In the genomic region with DNA sequence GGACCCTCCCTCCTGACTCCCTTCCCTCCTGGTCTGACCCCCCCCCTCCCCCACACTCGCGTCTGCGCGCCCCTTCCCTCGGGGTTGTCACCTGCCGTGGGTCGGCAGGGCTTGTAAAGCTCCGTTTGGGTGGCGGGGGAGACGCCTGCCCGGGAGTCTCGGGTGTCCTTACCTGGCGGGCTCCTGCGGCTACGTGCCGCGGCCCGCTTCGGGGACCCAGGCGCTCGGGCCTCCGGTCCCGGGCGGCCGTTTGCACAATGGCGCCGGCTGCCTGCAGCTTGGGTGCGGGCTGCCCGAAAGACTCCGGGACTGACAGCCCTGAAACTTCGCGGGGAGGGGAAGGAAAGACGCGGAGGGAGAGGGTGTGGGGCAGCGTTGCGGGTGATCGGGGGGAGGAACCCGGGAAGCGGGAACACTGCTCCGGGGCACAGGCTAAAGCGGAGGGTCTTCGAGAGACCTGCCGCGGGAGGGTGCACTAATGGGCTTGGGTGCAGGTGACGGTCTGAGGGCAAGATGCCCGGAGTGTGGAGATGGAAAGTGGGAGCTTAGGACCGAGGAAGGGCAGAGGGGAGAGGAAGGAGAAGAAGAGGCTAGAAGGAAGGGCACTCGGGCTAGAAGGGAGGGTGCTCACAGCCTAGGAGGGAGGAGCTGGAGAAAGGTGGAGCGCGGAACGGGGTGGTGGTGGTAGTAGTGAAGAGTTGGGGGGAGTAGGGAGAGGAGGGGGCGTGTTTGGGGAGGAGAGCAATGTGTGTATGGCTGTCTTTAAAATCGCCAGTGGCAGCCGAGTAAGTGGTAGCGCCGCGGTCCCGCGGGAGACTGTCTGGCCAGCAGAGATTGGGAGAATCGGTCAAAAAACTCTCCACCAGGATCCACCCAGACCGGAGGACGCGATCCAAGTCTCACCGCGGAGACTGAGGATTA, we compare ENCODE assay signal across 8 mouse cellular contexts. TPM values are rescaled to one million over a fixed set of nuclear protein-coding genes. Genes with fewer than 3 reads are reported as not detected.
DNase-seq lines count a peak whose midpoint lies in the region; ATAC-seq and TF ChIP-seq lines count a peak whose summit lies in the region.

A gene (minus strand): TSS at position 645 of the 921 bp plus-strand sequence.

- peaks cover 18 to 61% of the 10 kb centered on the region in 2 experiments for H3K4me1 ChIP-seq in CH12.LX (ENCODE audit: control insufficient read depth in 1 of 2, insufficient read depth in 2 of 2)
- peaks cover 11% of the 10 kb centered on the region for H3K4me1 ChIP-seq in bone marrow macrophage, adult 2 months (ENCODE audit: control insufficient read depth, insufficient read depth, low read length)
- peaks cover 24% of the 10 kb centered on the region for H3K4me1 ChIP-seq in forebrain, embryonic 12.5 days
- H3K4me1 ChIP-seq in heart, embryonic 16.5 days (ENCODE audit: control insufficient read depth, insufficient read depth, low read length): peaks cover 10% of the 10 kb centered on the region
- H3K4me1 ChIP-seq in liver, embryonic 16.5 days (ENCODE audit: control insufficient read depth, low read depth, low read length): peaks cover 3% of the 10 kb centered on the region; the same call in 1 of the 2 replicates
- peaks cover 10% of the 10 kb centered on the region for H3K4me1 ChIP-seq in neural tube, embryonic 12.5 days

- in situ Hi-C loops in CH12.LX (cut with MboI; ENCODE audit: low pct_ligation_motif_present, low pct_unique_long_range_greater_than_20kb, low sequenced_read_pairs): no loop called here

- no peak for DNase-seq in CH12.LX (ENCODE audit: extremely low read depth)
- peak; percentile 76 to 88 for DNase-seq in kidney, postnatal 25 days
- peak; percentile 11 to 24 for DNase-seq in thymus, postnatal 10 days (ENCODE audit: low spot score in 2 of 2)

- peak within 1 kb of the TSS; percentile 66 for H3K9ac ChIP-seq in CH12.LX (ENCODE audit: insufficient read depth, low read depth)
- peak within 1 kb of the TSS; percentile 86 for H3K9ac ChIP-seq in forebrain, embryonic 12.5 days
- peak within 1 kb of the TSS; percentile 93 for H3K9ac ChIP-seq in heart, embryonic 16.5 days (ENCODE audit: low read length)
- peak within 1 kb of the TSS; percentile 66 for H3K9ac ChIP-seq in liver, embryonic 16.5 days (ENCODE audit: low read depth, low read length)
- H3K9ac ChIP-seq in neural tube, embryonic 12.5 days: peak within 1 kb of the TSS; percentile 73

- H3K4me2 ChIP-seq in CH12.LX (ENCODE audit: insufficient read depth, low read depth, poor library complexity, severe bottlenecking): peak within 1 kb of the TSS; percentile 89
- H3K4me2 ChIP-seq in forebrain, embryonic 12.5 days: peak within 1 kb of the TSS; percentile 88
- peak within 1 kb of the TSS; percentile 94 for H3K4me2 ChIP-seq in heart, embryonic 16.5 days (ENCODE audit: low read depth, low read length)
- H3K4me2 ChIP-seq in liver, embryonic 16.5 days (ENCODE audit: low read depth, low read length): peak within 1 kb of the TSS; percentile 77
- peak within 1 kb of the TSS; percentile 94 for H3K4me2 ChIP-seq in neural tube, embryonic 12.5 days (replicated peaks)

- peak within 1 kb of the TSS; percentile 59 to 71 (median 67) for H3K4me3 ChIP-seq in CH12.LX (replicated peaks in 1 of 3; ENCODE audit: low read depth in 2 of 3, low read length in 2 of 3, poor library complexity in 1 of 3)
- peak within 1 kb of the TSS; percentile 69 for H3K4me3 ChIP-seq in bone marrow macrophage, adult 2 months (ENCODE audit: insufficient read depth, low read length)
- peak within 1 kb of the TSS; percentile 74 for H3K4me3 ChIP-seq in forebrain, embryonic 12.5 days (replicated peaks)
- H3K4me3 ChIP-seq in heart, embryonic 16.5 days (ENCODE audit: low read length): peak within 1 kb of the TSS; percentile 87
- H3K4me3 ChIP-seq in liver, embryonic 16.5 days (ENCODE audit: low read depth, low read length): peak within 1 kb of the TSS; percentile 65
- H3K4me3 ChIP-seq in neural tube, embryonic 12.5 days: peak within 1 kb of the TSS; percentile 73

- no peak for TF ChIP-seq CTCF in CH12.LX (conservative IDR thresholded peaks at IDR 0.05 in 1 of 2, IDR thresholded peaks at IDR 0.05 in 1 of 2; ENCODE audit: low read depth in 2 of 2, low read length in 2 of 2)
- no peak for TF ChIP-seq CTCF in bone marrow macrophage, adult 2 months (IDR thresholded peaks at IDR 0.05; ENCODE audit: low read depth, low read length)

- H3K27me3 ChIP-seq in CH12.LX (replicated peaks): no peaks in the 10 kb centered on the region
- H3K27me3 ChIP-seq in forebrain, embryonic 12.5 days: 0 out of 2 replicates have a peak, but pooled peaks cover 1% of the 10 kb centered on the region
- H3K27me3 ChIP-seq in heart, embryonic 16.5 days (ENCODE audit: control insufficient read depth, insufficient read depth, low read length): no peaks in the 10 kb centered on the region
- H3K27me3 ChIP-seq in liver, embryonic 16.5 days (ENCODE audit: control insufficient read depth, insufficient read depth, low read depth, low read length): peaks cover 15% of the 10 kb centered on the region
- peaks cover 4% of the 10 kb centered on the region; the same call in 1 of the 2 replicates for H3K27me3 ChIP-seq in neural tube, embryonic 12.5 days (replicated peaks)

- peak; percentile 16; the same call in 1 of the 2 replicates for ATAC-seq in forebrain, embryonic 12.5 days (ENCODE audit: low FRiP score)
- ATAC-seq in heart, embryonic 16.5 days (replicated peaks; ENCODE audit: extremely low read depth, insufficient read depth, low FRiP score): peak; percentile 34; the same call in 1 of the 2 replicates
- ATAC-seq in liver, embryonic 16.5 days (ENCODE audit: low read depth): no peak
- ATAC-seq in neural tube, embryonic 12.5 days (ENCODE audit: low FRiP score, low read depth): peak; percentile 24

- dilution Hi-C loops in CH12.LX (cut with MboI; ENCODE audit: extremely low pct_ligation_motif_present, extremely low pct_unique_long_range_greater_than_20kb, low sequenced_read_pairs): no loop called here

- under 1% methylated on average over 63 of the region's 65 CpGs for WGBS in forebrain, embryonic 12.5 days
- under 1% methylated on average over 64 of the region's 65 CpGs for WGBS in heart, embryonic 16.5 days
- under 1% methylated on average over 65 of the region's 65 CpGs for WGBS in liver, embryonic 16.5 days (ENCODE audit: insufficient replicate concordance)
- under 1% methylated on average over 64 of the region's 65 CpGs for WGBS in neural tube, embryonic 12.5 days

- no peaks in the 10 kb centered on the region for H3K79me2 ChIP-seq in CH12.LX (replicated peaks; ENCODE audit: control insufficient read depth, extremely low read depth, insufficient read depth, poor library complexity, severe bottlenecking)

- H3K27ac ChIP-seq in CH12.LX (ENCODE audit: insufficient read depth, low read depth): no peak within 1 kb of the TSS
- peak within 1 kb of the TSS; percentile 74 for H3K27ac ChIP-seq in bone marrow macrophage, adult 2 months (ENCODE audit: insufficient read depth, low read depth, low read length)
- peak within 1 kb of the TSS; percentile 93 for H3K27ac ChIP-seq in forebrain, embryonic 12.5 days
- peak within 1 kb of the TSS; percentile 95 for H3K27ac ChIP-seq in heart, embryonic 16.5 days (ENCODE audit: low read length)
- H3K27ac ChIP-seq in liver, embryonic 16.5 days (ENCODE audit: low read length): peak within 1 kb of the TSS; percentile 63
- peak within 1 kb of the TSS; percentile 63 for H3K27ac ChIP-seq in neural tube, embryonic 12.5 days

- no peak for TF ChIP-seq EP300 in CH12.LX (IDR thresholded peaks at IDR 0.05; ENCODE audit: low read length)

- peaks cover 15% of the 10 kb centered on the region for H3K9me3 ChIP-seq in CH12.LX (replicated peaks; ENCODE audit: low read length)
- no peaks in the 10 kb centered on the region for H3K9me3 ChIP-seq in forebrain, embryonic 12.5 days
- no peaks in the 10 kb centered on the region; the same call in 1 of the 2 replicates for H3K9me3 ChIP-seq in heart, embryonic 16.5 days (replicated peaks; ENCODE audit: control insufficient read depth, low read length)
- H3K9me3 ChIP-seq in liver, embryonic 16.5 days (replicated peaks; ENCODE audit: control insufficient read depth, low read length): no peaks in the 10 kb centered on the region
- H3K9me3 ChIP-seq in neural tube, embryonic 12.5 days: no peaks in the 10 kb centered on the region

- TF ChIP-seq POLR2A in CH12.LX (IDR thresholded peaks at IDR 0.05; ENCODE audit: low read depth, low read length): no peak
- no peak for TF ChIP-seq POLR2A in bone marrow macrophage, adult 2 months (IDR thresholded peaks at IDR 0.05; ENCODE audit: borderline replicate concordance, low read depth, low read length)

- H3K36me3 ChIP-seq in CH12.LX (replicated peaks in 1 of 2; ENCODE audit: control insufficient read depth in 1 of 2, insufficient read depth in 1 of 2, low read length in 1 of 2): peaks cover 4 to 20% of the 10 kb centered on the region in 2 experiments
- peaks cover 18% of the 10 kb centered on the region for H3K36me3 ChIP-seq in forebrain, embryonic 12.5 days (replicated peaks)
- peaks cover 15% of the 10 kb centered on the region for H3K36me3 ChIP-seq in heart, embryonic 16.5 days (ENCODE audit: control insufficient read depth, insufficient read depth)
- H3K36me3 ChIP-seq in liver, embryonic 16.5 days (ENCODE audit: control insufficient read depth, insufficient read depth): no peaks in the 10 kb centered on the region; the same call in 1 of the 2 replicates
- H3K36me3 ChIP-seq in neural tube, embryonic 12.5 days: peaks cover 16% of the 10 kb centered on the region

- no peak for TF ChIP-seq RAD21 in CH12.LX (IDR thresholded peaks at IDR 0.05; ENCODE audit: low read depth, low read length)

TF ChIP-seq in CH12.LX, 34 proteins besides CTCF, POLR2A, EP300 and RAD21:
- TF ChIP-seq CHD2 (IDR thresholded peaks at IDR 0.05; ENCODE audit: low read length) (peak; percentile 29; the same call in 1 of the 2 replicates), UBTF (IDR thresholded peaks at IDR 0.05; ENCODE audit: low read depth, low read length) (peak; percentile 91), ELF1 (IDR thresholded peaks at IDR 0.05; ENCODE audit: low read depth, low read length) (0 out of 2 replicates have a peak, but pooled peaks have one; percentile 10), TCF12 (IDR thresholded peaks at IDR 0.05; ENCODE audit: low read depth, low read length) (no peak)

RNA-seq across cellular contexts. Expression of the gene that starts here (rescaled TPM):
- total RNA-seq in CH12.LX (2012; rRNA removed) (1.6 and 2.1 TPM in 2 replicates), CH12.LX (2014; rRNA removed) (1.1 and 1.4 TPM in 2 replicates)
- polyA plus RNA-seq in CH12.LX (2012; ENCODE audit: insufficient read length, low read depth): 4.7 and 5.9 TPM in 2 replicates
- 44.4 and 50.9 TPM in 2 replicates for polyA plus RNA-seq in bone marrow macrophage, adult 2 months (2012; ENCODE audit: insufficient read depth, insufficient read length, missing spikeins)
- 22.1 and 22.7 TPM in 2 replicates for polyA plus RNA-seq in forebrain, embryonic 12.5 days (2016; fragmentation: Nextera tagmentation; extraction: Ambion mirVana)
- polyA plus RNA-seq in heart, embryonic 16.5 days (2015; fragmentation: Nextera tagmentation; extraction: Ambion mirVana): 20.3 and 22.1 TPM in 2 replicates
- 2.8 and 3.3 TPM in 2 replicates for polyA plus RNA-seq in liver, embryonic 16.5 days (2015; fragmentation: Nextera tagmentation; extraction: Ambion mirVana)
- polyA plus RNA-seq in neural tube, embryonic 12.5 days (2016; fragmentation: Nextera tagmentation; extraction: Ambion mirVana): 18.4 and 18.5 TPM in 2 replicates
